In the genomic region with DNA sequence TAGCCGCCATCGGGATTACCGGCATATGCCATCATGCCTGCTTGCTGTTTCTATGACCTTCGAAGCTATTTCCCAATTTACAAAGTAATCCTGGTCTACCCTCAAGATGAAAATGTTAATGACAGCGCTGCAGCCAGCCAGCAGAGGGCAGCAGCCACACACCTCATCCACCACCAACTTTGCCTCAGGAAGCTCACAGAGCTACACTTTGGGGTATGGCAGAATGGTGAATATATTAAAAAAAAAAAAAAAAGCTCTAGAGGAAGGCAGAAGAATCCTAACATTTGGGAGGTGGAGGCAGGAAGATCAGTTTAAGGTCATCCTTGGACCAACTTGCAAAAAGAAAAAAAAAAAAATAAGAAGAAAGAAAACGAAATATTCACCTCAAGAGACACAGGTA, we compare ENCODE assay signal across 9 mouse cellular contexts. TPM values are rescaled to one million over a fixed set of nuclear protein-coding genes. Genes with fewer than 3 reads are reported as not detected.
A peak's percentile ranks its signal among the peaks of the same experiment; 100 is the strongest.
DNase-seq lines count a peak whose midpoint lies in the region; ATAC-seq and TF ChIP-seq lines count a peak whose summit lies in the region.
"Had no signal": no experiment of that assay in that cellular context is flagged by ENCODE, and none has a peak within 500 bp of the region (broad histone marks: within the 10 kb centered on the region; RNA-seq: fewer than 3 reads in every experiment).

No protein-coding gene starts in this region.

- H3K9ac ChIP-seq in midbrain, embryonic 14.5 days (replicated peaks; ENCODE audit: low read length): no peak overlapping the region
- no peak overlapping the region for H3K9ac ChIP-seq in midbrain, embryonic 15.5 days
- H3K9ac ChIP-seq in forebrain, embryonic 15.5 days (replicated peaks): no peak overlapping the region
- H3K9ac ChIP-seq in hindbrain, embryonic 16.5 days (ENCODE audit: low read depth, low read length): no peak overlapping the region
- no peak overlapping the region for H3K9ac ChIP-seq in midbrain, postnatal 0 days (replicated peaks; ENCODE audit: low read length, poor library complexity, severe bottlenecking)
- H3K9ac ChIP-seq in stomach, postnatal 0 days (ENCODE audit: low read length): no peak overlapping the region

- 17% methylated on average over 6 of the region's 6 CpGs for WGBS in midbrain, embryonic 14.5 days
- WGBS in midbrain, embryonic 15.5 days: 12% methylated on average over 6 of the region's 6 CpGs
- WGBS in forebrain, embryonic 15.5 days: 15% methylated on average over 6 of the region's 6 CpGs
- WGBS in hindbrain, embryonic 16.5 days: 17% methylated on average over 6 of the region's 6 CpGs
- WGBS in midbrain, postnatal 0 days: 14% methylated on average over 6 of the region's 6 CpGs
- 16% methylated on average over 6 of the region's 6 CpGs for WGBS in stomach, postnatal 0 days

- peak; percentile 88 for DNase-seq in midbrain, embryonic 14.5 days
- peak; percentile 71 for DNase-seq in cerebellum, adult 11 months
- DNase-seq in left cerebral cortex, postnatal 14 days (ENCODE audit: low spot score in 2 of 2): peak; percentile 80 to 81
- peak; percentile 84 for DNase-seq in midbrain, postnatal 0 days (ENCODE audit: low spot score)
- peak; percentile 82 for DNase-seq in stomach, postnatal 0 days (ENCODE audit: low spot score)

- no peaks in the 10 kb centered on the region for H3K36me3 ChIP-seq in midbrain, embryonic 14.5 days (ENCODE audit: control insufficient read depth, insufficient read depth, low read length)
- H3K36me3 ChIP-seq in midbrain, embryonic 15.5 days (replicated peaks): no peaks in the 10 kb centered on the region
- no peaks in the 10 kb centered on the region for H3K36me3 ChIP-seq in forebrain, embryonic 15.5 days
- H3K36me3 ChIP-seq in hindbrain, embryonic 16.5 days (ENCODE audit: control insufficient read depth, insufficient read depth, low read length): no peaks in the 10 kb centered on the region
- no peaks in the 10 kb centered on the region for H3K36me3 ChIP-seq in midbrain, postnatal 0 days (ENCODE audit: insufficient read depth, low read length)
- no peaks in the 10 kb centered on the region for H3K36me3 ChIP-seq in stomach, postnatal 0 days (ENCODE audit: control insufficient read depth, insufficient read depth, low read length)
- H3K36me3 ChIP-seq: embryonic facial prominence, embryonic 13.5 days had no signal

- H3K4me3 ChIP-seq in midbrain, embryonic 14.5 days (replicated peaks; ENCODE audit: low read depth, low read length): no peak overlapping the region
- H3K4me3 ChIP-seq in midbrain, embryonic 15.5 days: no peak overlapping the region
- H3K4me3 ChIP-seq in forebrain, embryonic 15.5 days: no peak overlapping the region
- H3K4me3 ChIP-seq in hindbrain, embryonic 16.5 days (ENCODE audit: low read length): no peak overlapping the region
- no peak overlapping the region for H3K4me3 ChIP-seq in midbrain, postnatal 0 days (ENCODE audit: low read depth, low read length)
- no peak overlapping the region for H3K4me3 ChIP-seq in stomach, postnatal 0 days (ENCODE audit: low read depth, low read length)

- H3K4me1 ChIP-seq in midbrain, embryonic 14.5 days (ENCODE audit: control insufficient read depth, insufficient read depth, low read length): peaks cover 6% of the 10 kb centered on the region; the same call in 1 of the 2 replicates
- peaks cover 10% of the 10 kb centered on the region for H3K4me1 ChIP-seq in midbrain, embryonic 15.5 days
- H3K4me1 ChIP-seq in forebrain, embryonic 15.5 days: peaks cover 16% of the 10 kb centered on the region
- H3K4me1 ChIP-seq in hindbrain, embryonic 16.5 days (ENCODE audit: control insufficient read depth, insufficient read depth, low read depth, low read length): peaks cover 11% of the 10 kb centered on the region
- H3K4me1 ChIP-seq in midbrain, postnatal 0 days (ENCODE audit: insufficient read depth, low read length): peaks cover 6% of the 10 kb centered on the region; the same call in 1 of the 2 replicates
- H3K4me1 ChIP-seq in stomach, postnatal 0 days (replicated peaks; ENCODE audit: control insufficient read depth, insufficient read depth): no peaks in the 10 kb centered on the region

- H3K27me3 ChIP-seq in midbrain, embryonic 14.5 days (ENCODE audit: control insufficient read depth, insufficient read depth, low read length): no peaks in the 10 kb centered on the region
- no peaks in the 10 kb centered on the region for H3K27me3 ChIP-seq in midbrain, embryonic 15.5 days (replicated peaks)
- H3K27me3 ChIP-seq in forebrain, embryonic 15.5 days: no peaks in the 10 kb centered on the region
- peaks cover 6% of the 10 kb centered on the region; the same call in 1 of the 2 replicates for H3K27me3 ChIP-seq in hindbrain, embryonic 16.5 days (replicated peaks; ENCODE audit: control insufficient read depth, insufficient read depth, low read length)
- no peaks in the 10 kb centered on the region for H3K27me3 ChIP-seq in midbrain, postnatal 0 days (ENCODE audit: insufficient read depth, low read length)
- H3K27me3 ChIP-seq in stomach, postnatal 0 days (ENCODE audit: control insufficient read depth, insufficient read depth, low read length): no peaks in the 10 kb centered on the region

- no peak for TF ChIP-seq EP300 in stomach, postnatal 0 days (optimal IDR thresholded peaks at IDR 0.05)

- no peak overlapping the region for H3K4me2 ChIP-seq in midbrain, embryonic 14.5 days (ENCODE audit: low read length)
- no peak overlapping the region for H3K4me2 ChIP-seq in midbrain, embryonic 15.5 days
- H3K4me2 ChIP-seq in forebrain, embryonic 15.5 days (replicated peaks): no peak overlapping the region
- H3K4me2 ChIP-seq in hindbrain, embryonic 16.5 days (ENCODE audit: low read length): no peak overlapping the region
- H3K4me2 ChIP-seq in midbrain, postnatal 0 days (ENCODE audit: low read depth, low read length, poor library complexity, severe bottlenecking): no peak overlapping the region
- no peak overlapping the region for H3K4me2 ChIP-seq in stomach, postnatal 0 days (replicated peaks; ENCODE audit: low read depth)

- no peaks in the 10 kb centered on the region for H3K9me3 ChIP-seq in midbrain, embryonic 14.5 days (ENCODE audit: control insufficient read depth, low read length)
- no peaks in the 10 kb centered on the region for H3K9me3 ChIP-seq in midbrain, embryonic 15.5 days
- no peaks in the 10 kb centered on the region for H3K9me3 ChIP-seq in forebrain, embryonic 15.5 days
- H3K9me3 ChIP-seq in hindbrain, embryonic 16.5 days (ENCODE audit: control insufficient read depth, low read length): no peaks in the 10 kb centered on the region
- H3K9me3 ChIP-seq in midbrain, postnatal 0 days (ENCODE audit: low read length): no peaks in the 10 kb centered on the region
- H3K9me3 ChIP-seq in stomach, postnatal 0 days (ENCODE audit: control insufficient read depth, low read length): no peaks in the 10 kb centered on the region
- H3K9me3 ChIP-seq: embryonic facial prominence, embryonic 13.5 days had no signal

- intact Hi-C loops in left cerebral cortex, postnatal 14 days (cut with DNase I): loop anchor here (2.0 kb wide), 1 partner anchor 23 kb away; no protein-coding TSS in a partner anchor

- no peak; the same call in 1 of the 2 replicates for ATAC-seq in midbrain, embryonic 14.5 days (ENCODE audit: low FRiP score, low TSS enrichment)
- ATAC-seq in midbrain, embryonic 15.5 days (replicated peaks): no peak
- peak; percentile 41; the same call in 1 of the 2 replicates for ATAC-seq in forebrain, embryonic 15.5 days (replicated peaks)
- peak; percentile 43; the same call in 1 of the 2 replicates for ATAC-seq in hindbrain, embryonic 16.5 days
- ATAC-seq in midbrain, postnatal 0 days (ENCODE audit: low FRiP score): no peak
- peak; percentile 16; the same call in 1 of the 2 replicates for ATAC-seq in stomach, postnatal 0 days (ENCODE audit: low FRiP score, low TSS enrichment)

- peak; percentile 93 for TF ChIP-seq CTCF in midbrain, postnatal 0 days (IDR thresholded peaks at IDR 0.05)
- peak; percentile 96 for TF ChIP-seq CTCF in stomach, postnatal 0 days (IDR thresholded peaks at IDR 0.05; ENCODE audit: low read depth)

- H3K27ac ChIP-seq in midbrain, embryonic 14.5 days (replicated peaks; ENCODE audit: low read depth, low read length): no peak overlapping the region
- H3K27ac ChIP-seq in midbrain, embryonic 15.5 days: no peak overlapping the region
- H3K27ac ChIP-seq in forebrain, embryonic 15.5 days (replicated peaks): no peak overlapping the region
- H3K27ac ChIP-seq in hindbrain, embryonic 16.5 days (ENCODE audit: low read depth, low read length): no peak overlapping the region
- no peak overlapping the region for H3K27ac ChIP-seq in midbrain, postnatal 0 days (ENCODE audit: low read depth, low read length)
- no peak overlapping the region for H3K27ac ChIP-seq in stomach, postnatal 0 days (replicated peaks)
- H3K27ac ChIP-seq: embryonic facial prominence, embryonic 13.5 days had no signal

RNA-seq across cellular contexts. Expression of a gene that starts 20.6 kb away (rescaled TPM):
- polyA plus RNA-seq in midbrain, embryonic 14.5 days (2014; fragmentation: Nextera tagmentation; extraction: Ambion mirVana): 38.5 and 41.7 TPM in 2 replicates
- polyA plus RNA-seq in midbrain, embryonic 15.5 days (2015; fragmentation: Nextera tagmentation; extraction: Ambion mirVana): 49.6 and 52.3 TPM in 2 replicates
- 45.6 and 46.2 TPM in 2 replicates for polyA plus RNA-seq in forebrain, embryonic 15.5 days (2015; fragmentation: Nextera tagmentation; extraction: Ambion mirVana)
- polyA plus RNA-seq in hindbrain, embryonic 16.5 days (2015; fragmentation: Nextera tagmentation; extraction: Ambion mirVana): 42.1 and 44.5 TPM in 2 replicates
- 10 to 100 TPM; 26.0 to 27.1 TPM for total RNA-seq in left cerebral cortex, postnatal 14 days (2021)
- 30.7 and 44.8 TPM in 2 replicates for total RNA-seq in midbrain, postnatal 0 days (2014; rRNA removed)
- 38.3 and 41.0 TPM in 2 replicates for polyA plus RNA-seq in midbrain, postnatal 0 days (2015; fragmentation: Nextera tagmentation; extraction: Ambion mirVana)
- polyA plus RNA-seq in stomach, postnatal 0 days (2015; fragmentation: Nextera tagmentation; extraction: Ambion mirVana): 13.7 and 14.7 TPM in 2 replicates

RNA-seq across cellular contexts. Expression of a gene that starts 57.5 kb away (rescaled TPM):
- polyA plus RNA-seq in midbrain, embryonic 14.5 days (2014; fragmentation: Nextera tagmentation; extraction: Ambion mirVana): 42.0 and 54.0 TPM in 2 replicates
- polyA plus RNA-seq in midbrain, embryonic 15.5 days (2015; fragmentation: Nextera tagmentation; extraction: Ambion mirVana): 55.5 and 58.3 TPM in 2 replicates
- polyA plus RNA-seq in forebrain, embryonic 15.5 days (2015; fragmentation: Nextera tagmentation; extraction: Ambion mirVana): 39.2 and 45.8 TPM in 2 replicates
- polyA plus RNA-seq in hindbrain, embryonic 16.5 days (2015; fragmentation: Nextera tagmentation; extraction: Ambion mirVana): 44.9 and 57.8 TPM in 2 replicates
- 100 to 1,000 TPM; 114 to 130 TPM for total RNA-seq in left cerebral cortex, postnatal 14 days (2021)
- 111 and 115 TPM in 2 replicates for total RNA-seq in midbrain, postnatal 0 days (2014; rRNA removed)
- 64.5 and 65.2 TPM in 2 replicates for polyA plus RNA-seq in midbrain, postnatal 0 days (2015; fragmentation: Nextera tagmentation; extraction: Ambion mirVana)
- polyA plus RNA-seq in stomach, postnatal 0 days (2015; fragmentation: Nextera tagmentation; extraction: Ambion mirVana): 8.9 and 9.3 TPM in 2 replicates

Comparison
In these comparisons a context has a peak if more than half of its experiments do, and no peak if none do; other contexts are left out.
1. ATAC-seq: peak in forebrain, embryonic 15.5 days (single experiment), hindbrain, embryonic 16.5 days (single experiment) and stomach, postnatal 0 days (single experiment); none in midbrain, embryonic 14.5 days (single experiment), midbrain, embryonic 15.5 days (single experiment) and midbrain, postnatal 0 days (single experiment).
2. Peak in every context shown above with its lines, with median percentiles within 50 percentile points of each other: DNase-seq.